Mouse (Mus musculus) left cerebral cortex, adult 2 months (tissue): ENCODE data around the gene Nemf. TPM values are rescaled to one million over a fixed set of nuclear protein-coding genes. Genes with fewer than 3 reads are reported as not detected.

ENCODE experiments used
- DNase-seq, 2 experiments: peaks; one replicate each; pipeline ENCODE4 v3.0.0; 2021 to 2022; ENCODE audit warnings: low spot score in 2 of 2, mixed read lengths in 1 of 2; ENCODE audit errors: extremely low spot score in 1 of 2
- H3K27ac ChIP-seq: fragments of 200-600 bp; 2 replicates; pipeline ENCODE4 v1.8.1; 2022
- H3K4me3 ChIP-seq: fragments of 200-600 bp; 2 replicates; pipeline ENCODE4 v1.8.1; 2022
- CTCF ChIP-seq: fragments of 200-600 bp; IDR thresholded peaks from 2 replicates; pipeline ENCODE4 v1.8.1; 2022; ENCODE audit warnings: antibody characterized with exemption, mild to moderate bottlenecking, moderate library complexity
- intact Hi-C: fragments of 180-260 bp; cut with DNase I; formaldehyde crosslinking; loops from one replicate; pipeline ENCODE4 v1.15.1; 2025
- total RNA-seq, 2 experiments: library from RNA; stranded (reverse); gene quantifications; 2 replicates each; pipeline ENCODE4 v1.2.3; 2021

Nemf gene
- total RNA-seq, 2 experiments from 2014 or later, result 46.3 to 53.7 TPM

- peak overlapping the region; percentile 81 for H3K4me3 ChIP-seq
- peak overlapping the region; percentile 77; the same call in 1 of the 2 replicates for H3K27ac ChIP-seq
- TF ChIP-seq CTCF, result no peak
- peak in 1 of 2 experiments; percentile 18 for DNase-seq
- intact Hi-C loops, result no loop called here
These were observed 308 bp upstream of the Nemf start for GRCm38 (mm10) chr12:69357300-69357646.

- intact Hi-C loops, result no loop called here
- no peak overlapping the region for H3K4me3 ChIP-seq
- TF ChIP-seq CTCF, result peak; percentile 22; the same call in 1 of the 2 replicates
These were observed 5.3 kb downstream of the Nemf start for GRCm38 (mm10) chr12:69351685-69352084.

GRCm38 (mm10) chr12:69349928-69350327 is 7.0 kb downstream of the Nemf start:
- no peak for TF ChIP-seq CTCF
- intact Hi-C loops, result loop anchor here (5.0 kb wide), 1 partner anchor 38 kb away; no protein-coding TSS in a partner anchor
- H3K4me3 ChIP-seq, result no peak overlapping the region
- no peak overlapping the region for H3K27ac ChIP-seq
- DNase-seq, result no peak

More at GRCm38 (mm10) chr12:69351685-69352084, 5.3 kb downstream of the Nemf start:
- H3K27ac ChIP-seq, result no peak overlapping the region
- DNase-seq, result no peak

GRCm38 (mm10) chr12:69333547-69333946 is 23.4 kb downstream of the Nemf start:
- TF ChIP-seq CTCF, result peak; percentile 62
- intact Hi-C loops, result no loop called here
- no peak overlapping the region for H3K4me3 ChIP-seq
- DNase-seq, result no peak
- no peak overlapping the region for H3K27ac ChIP-seq

GRCm38 (mm10) chr12:69332147-69332546 is 24.8 kb downstream of the Nemf start:
- no peak for TF ChIP-seq CTCF
- H3K4me3 ChIP-seq, result no peak overlapping the region
- DNase-seq, result no peak
- no peak overlapping the region for H3K27ac ChIP-seq
- intact Hi-C loops, result no loop called here

- no peak for DNase-seq
- TF ChIP-seq CTCF, result no peak
- Histone ChIP-seq H3K4me3 (no peak overlapping the region), H3K27ac (no peak overlapping the region)
- intact Hi-C loops, result no loop called here
These were observed 25.8 kb downstream of the Nemf start for GRCm38 (mm10) chr12:69331187-69331586.

- no peak for DNase-seq
- Histone ChIP-seq H3K4me3 (no peak overlapping the region), H3K27ac (no peak overlapping the region)
- intact Hi-C loops, result no loop called here
- TF ChIP-seq CTCF, result no peak
These were observed 38.5 kb downstream of the Nemf start for GRCm38 (mm10) chr12:69318431-69318830.

- intact Hi-C loops, result loop anchor here (5.0 kb wide), 1 partner anchor 38 kb away; no protein-coding TSS in a partner anchor
- TF ChIP-seq CTCF, result no peak
These were observed 47.3 kb downstream of the Nemf start for GRCm38 (mm10) chr12:69309659-69310058.

GRCm38 (mm10) chr12:69306333-69306732 is 50.6 kb downstream of the Nemf start:
- Histone ChIP-seq H3K27ac (no peak overlapping the region), H3K4me3 (no peak overlapping the region)
- no peak for DNase-seq
- intact Hi-C loops, result no loop called here
- no peak for TF ChIP-seq CTCF

More at GRCm38 (mm10) chr12:69309659-69310058, 47.3 kb downstream of the Nemf start:
- no peak overlapping the region for H3K4me3 ChIP-seq
- DNase-seq, result no peak
- H3K27ac ChIP-seq, result no peak overlapping the region

GRCm38 (mm10) chr12:69304051-69304450 is 52.9 kb downstream of the Nemf start:
- intact Hi-C loops, result no loop called here
- TF ChIP-seq CTCF, result no peak
- H3K27ac ChIP-seq, result no peak overlapping the region
- no peak for DNase-seq
- H3K4me3 ChIP-seq, result no peak overlapping the region

- Histone ChIP-seq H3K27ac (no peak overlapping the region), H3K4me3 (no peak overlapping the region)
- no peak for DNase-seq
- no peak for TF ChIP-seq CTCF
- intact Hi-C loops, result no loop called here
These were observed 54.8 kb downstream of the Nemf start for GRCm38 (mm10) chr12:69302171-69302570.

GRCm38 (mm10) chr12:69300391-69300790 is 56.6 kb downstream of the Nemf start:
- H3K4me3 ChIP-seq, result no peak overlapping the region
- TF ChIP-seq CTCF, result no peak
- no peak for DNase-seq
- intact Hi-C loops, result no loop called here
- H3K27ac ChIP-seq, result no peak overlapping the region

GRCm38 (mm10) chr12:69299831-69300230 is 57.1 kb downstream of the Nemf start:
- DNase-seq, result no peak
- Histone ChIP-seq H3K27ac (no peak overlapping the region), H3K4me3 (no peak overlapping the region)
- intact Hi-C loops, result no loop called here
- TF ChIP-seq CTCF, result no peak

- intact Hi-C loops, result no loop called here
- DNase-seq, result no peak
- Histone ChIP-seq H3K4me3 (no peak overlapping the region; the same call in 1 of the 2 replicates), H3K27ac (no peak overlapping the region)
- no peak for TF ChIP-seq CTCF
These were observed 57.7 kb downstream of the Nemf start for GRCm38 (mm10) chr12:69299231-69299630.
